Mouse (Mus musculus): Measurements from ENCODE around the gene Orai3. TPM values are rescaled to one million over a fixed set of nuclear protein-coding genes. Genes with fewer than 3 reads are reported as not detected.

Gene Orai3
- total and polyA plus RNA-seq, 3 experiments = 37.5 to 47.2 TPM; not detected in 1

- Histone ChIP-seq H3K79me2 (ENCODE audit: control insufficient read depth, insufficient read depth, low read length, poor library complexity) (no peaks in the 10 kb centered on the region), H3K36me3 (ENCODE audit: control insufficient read depth in 1 of 2, insufficient read depth in 2 of 2, low read length in 2 of 2) (peaks cover 0 to 1% of the 10 kb centered on the region in 2 experiments; a peak in 2 of 4 replicates), H3K4me1 (ENCODE audit: control insufficient read depth in 1 of 2, insufficient read depth in 2 of 2, low read length in 2 of 2) (peaks cover 0 to 2% of the 10 kb centered on the region in 2 experiments; a peak in 2 of 4 replicates), H3K27me3 (ENCODE audit: control insufficient read depth in 1 of 2, insufficient read depth in 2 of 2, low read length in 2 of 2) (no peaks in the 10 kb centered on the region), H3K9me3 (replicated peaks; ENCODE audit: insufficient read depth, low read length) (no peaks in the 10 kb centered on the region), H3K9ac (ENCODE audit: control insufficient read depth, low read depth, low read length, poor library complexity, severe bottlenecking) (no peak overlapping the region), H3K27ac (ENCODE audit: control insufficient read depth, low read depth, low read length) (no peak overlapping the region), H3K4me3 (ENCODE audit: control insufficient read depth in 1 of 2, insufficient read depth in 1 of 2, low read depth in 2 of 2, low read length in 2 of 2) (no peak overlapping the region)
- DNase-seq (ENCODE audit: low read depth, low spot score) = no peak
- TF ChIP-seq EP300 (IDR thresholded peaks at IDR 0.05; ENCODE audit: low read depth in 1 of 2, low read length in 2 of 2) = no peak
- no peak for TF ChIP-seq UBTF (IDR thresholded peaks at IDR 0.05; ENCODE audit: borderline replicate concordance, insufficient read depth, low read depth, low read length)
- no peak for TF ChIP-seq NRF1 (IDR thresholded peaks at IDR 0.05; ENCODE audit: insufficient read depth, low read depth, low read length, poor library complexity, severe bottlenecking)
- TF ChIP-seq TBP (IDR thresholded peaks at IDR 0.05; ENCODE audit: low read depth, low read length) = no peak
Observed at GRCm38 (mm10) chr7:127813821-127814220, 44.2 kb downstream of the Orai3 start.

- no peak for DNase-seq (ENCODE audit: low read depth, low spot score)
- no peak for TF ChIP-seq RAD21 (IDR thresholded peaks at IDR 0.05; ENCODE audit: low read depth, low read length)
- no peak for TF ChIP-seq BHLHE40 (IDR thresholded peaks at IDR 0.05; ENCODE audit: borderline replicate concordance, low read depth, low read length)
- no peak for TF ChIP-seq E2F4 (IDR thresholded peaks at IDR 0.05; ENCODE audit: borderline replicate concordance, low read depth, low read length)
- no peak for TF ChIP-seq RCOR1 (IDR thresholded peaks at IDR 0.05; ENCODE audit: low read depth, low read length)
- no peak for TF ChIP-seq NELFE (IDR thresholded peaks at IDR 0.05; ENCODE audit: low read depth, low read length)
- no peak for TF ChIP-seq ZNF384 (IDR thresholded peaks at IDR 0.05; ENCODE audit: low read depth, low read length)
- TF ChIP-seq HCFC1 (IDR thresholded peaks at IDR 0.05; ENCODE audit: low read depth, low read length) = no peak
- TF ChIP-seq MAFK (IDR thresholded peaks at IDR 0.05; ENCODE audit: borderline replicate concordance, low read depth, low read length) = no peak
- Histone ChIP-seq H3K9ac (ENCODE audit: control insufficient read depth, low read depth, low read length, poor library complexity, severe bottlenecking) (no peak overlapping the region), H3K4me1 (ENCODE audit: control insufficient read depth in 1 of 2, insufficient read depth in 2 of 2, low read length in 2 of 2) (no peaks in the 10 kb centered on the region), H3K36me3 (ENCODE audit: control insufficient read depth in 1 of 2, insufficient read depth in 2 of 2, low read length in 2 of 2) (no peaks in the 10 kb centered on the region), H3K79me2 (ENCODE audit: control insufficient read depth, insufficient read depth, low read length, poor library complexity) (no peaks in the 10 kb centered on the region), H3K27ac (ENCODE audit: control insufficient read depth, low read depth, low read length) (no peak overlapping the region), H3K27me3 (ENCODE audit: control insufficient read depth in 1 of 2, insufficient read depth in 2 of 2, low read length in 2 of 2) (no peaks in the 10 kb centered on the region), H3K4me3 (ENCODE audit: control insufficient read depth in 1 of 2, insufficient read depth in 1 of 2, low read depth in 2 of 2, low read length in 2 of 2) (no peak overlapping the region), H3K9me3 (replicated peaks; ENCODE audit: insufficient read depth, low read length) (no peaks in the 10 kb centered on the region)
Observed at GRCm38 (mm10) chr7:127814241-127814921, 44.8 kb downstream of the Orai3 start.

GRCm38 (mm10) chr7:127815116-127815665 lies 45.6 kb downstream of the Orai3 start:
- no peaks in the 10 kb centered on the region for H3K27me3 ChIP-seq (ENCODE audit: control insufficient read depth in 1 of 2, insufficient read depth in 2 of 2, low read length in 2 of 2)
- no peak overlapping the region for H3K9ac ChIP-seq (ENCODE audit: control insufficient read depth, low read depth, low read length, poor library complexity, severe bottlenecking)
- H3K4me1 ChIP-seq (ENCODE audit: control insufficient read depth in 1 of 2, insufficient read depth in 2 of 2, low read length in 2 of 2) = no peaks in the 10 kb centered on the region
- DNase-seq (ENCODE audit: low read depth, low spot score) = no peak
- H3K4me3 ChIP-seq (ENCODE audit: control insufficient read depth in 1 of 2, insufficient read depth in 1 of 2, low read depth in 2 of 2, low read length in 2 of 2) = no peak overlapping the region
- no peak for TF ChIP-seq USF1 (IDR thresholded peaks at IDR 0.05; ENCODE audit: low read depth, low read length)
- no peak for TF ChIP-seq ETS1 (IDR thresholded peaks at IDR 0.05; ENCODE audit: low read depth, low read length)
- TF ChIP-seq EP300 (IDR thresholded peaks at IDR 0.05; ENCODE audit: low read depth in 1 of 2, low read length in 2 of 2) = no peak
- no peak for TF ChIP-seq MAX (IDR thresholded peaks at IDR 0.05; ENCODE audit: low read length)
- TF ChIP-seq NRF1 (IDR thresholded peaks at IDR 0.05; ENCODE audit: insufficient read depth, low read depth, low read length, poor library complexity, severe bottlenecking) = no peak
- no peaks in the 10 kb centered on the region for H3K9me3 ChIP-seq (replicated peaks; ENCODE audit: insufficient read depth, low read length)
- no peaks in the 10 kb centered on the region for H3K36me3 ChIP-seq (ENCODE audit: control insufficient read depth in 1 of 2, insufficient read depth in 2 of 2, low read length in 2 of 2)
- no peaks in the 10 kb centered on the region for H3K79me2 ChIP-seq (ENCODE audit: control insufficient read depth, insufficient read depth, low read length, poor library complexity)
- H3K27ac ChIP-seq (ENCODE audit: control insufficient read depth, low read depth, low read length) = no peak overlapping the region
